Mouse (Mus musculus): ENCODE data around the gene Ddx54. TPM values are rescaled to one million over a fixed set of nuclear protein-coding genes. Genes with fewer than 3 reads are reported as not detected.

Ddx54 gene
- polyA plus RNA-seq, 1 experiment from 2014 or later, result 46.5 TPM

DNA sequence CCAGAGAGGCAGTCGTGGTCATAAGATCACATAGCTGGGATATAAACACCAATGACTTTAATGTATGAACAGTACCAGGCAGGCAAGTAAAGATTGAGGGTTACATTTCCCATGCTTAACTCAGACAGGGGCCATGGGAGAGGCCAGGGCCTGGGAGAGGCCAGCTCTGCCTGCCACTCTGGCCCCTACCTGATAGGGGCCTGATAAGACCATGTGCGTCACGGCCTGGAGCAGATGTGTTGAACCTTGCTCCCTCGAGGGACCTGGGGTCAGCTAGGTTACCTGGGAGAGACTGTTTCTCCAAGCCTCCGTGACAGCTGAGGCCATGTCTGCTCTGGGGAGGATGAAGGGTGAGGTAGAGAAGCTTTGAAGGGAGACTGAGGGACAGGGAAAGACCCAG lies 38.7 kb downstream of the Ddx54 start:
- no peak overlapping the region for H3K4me3 ChIP-seq
- no peak overlapping the region for H3K9ac ChIP-seq
- no peak for ATAC-seq (ENCODE audit: low FRiP score, low read depth)
- peaks cover 86% of the 10 kb centered on the region for H3K27me3 ChIP-seq
- no peak overlapping the region for H3K27ac ChIP-seq
- H3K36me3 ChIP-seq, result no peaks in the 10 kb centered on the region
- no peak overlapping the region for H3K4me2 ChIP-seq (replicated peaks)
- no peaks in the 10 kb centered on the region for H3K9me3 ChIP-seq
- peaks cover 12% of the 10 kb centered on the region for H3K4me1 ChIP-seq
- WGBS, result 68% methylated on average over 5 of the region's 5 CpGs

DNA sequence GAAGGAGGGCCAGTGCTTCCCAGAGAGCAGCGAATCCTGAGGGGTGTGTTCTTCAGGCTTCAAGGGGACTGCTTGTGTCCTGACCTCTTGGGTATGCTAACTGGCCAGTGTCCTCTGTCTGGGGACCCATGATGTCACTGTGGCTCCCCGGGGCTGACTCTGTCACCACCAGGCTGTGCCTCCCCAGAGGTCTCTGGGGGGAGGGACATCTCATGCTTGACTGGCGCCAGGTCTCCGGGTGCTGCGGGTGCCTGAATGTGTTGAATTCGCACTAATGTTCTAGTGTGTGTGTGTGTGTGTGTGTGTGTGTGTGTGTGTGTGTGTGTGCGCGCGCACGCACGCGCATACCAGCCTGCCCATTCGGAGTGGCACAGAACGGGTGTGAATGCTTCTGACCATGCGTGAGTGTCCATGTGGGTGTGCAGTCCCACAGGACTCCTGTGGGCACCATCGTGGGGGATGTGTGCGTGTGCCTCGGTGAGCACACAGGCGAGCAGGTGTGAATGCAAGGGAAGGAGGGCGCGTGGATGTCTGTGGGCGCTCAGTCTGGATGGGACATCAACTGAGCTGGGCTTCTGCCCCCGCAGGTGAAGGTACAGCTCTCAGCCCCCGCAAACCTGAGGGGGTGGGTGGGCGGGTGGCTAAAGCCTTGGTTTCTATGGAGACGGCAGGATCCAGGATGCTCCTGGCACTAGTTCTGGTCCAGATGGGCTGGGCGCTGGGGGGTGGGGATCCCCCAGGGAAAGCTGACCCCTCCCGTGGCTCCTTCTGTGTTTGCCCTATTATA lies 40.6 kb downstream of the Ddx54 start:
- no peaks in the 10 kb centered on the region for H3K9me3 ChIP-seq
- no peak overlapping the region for H3K4me3 ChIP-seq
- WGBS, result 83% methylated on average over 28 of the region's 28 CpGs
- peaks cover 72% of the 10 kb centered on the region for H3K27me3 ChIP-seq
- no peaks in the 10 kb centered on the region for H3K36me3 ChIP-seq
- no peak overlapping the region for H3K27ac ChIP-seq
- H3K4me2 ChIP-seq (replicated peaks), result no peak overlapping the region
- H3K4me1 ChIP-seq, result peaks cover 12% of the 10 kb centered on the region
- ATAC-seq (ENCODE audit: low FRiP score, low read depth), result no peak
- H3K9ac ChIP-seq, result no peak overlapping the region

DNA sequence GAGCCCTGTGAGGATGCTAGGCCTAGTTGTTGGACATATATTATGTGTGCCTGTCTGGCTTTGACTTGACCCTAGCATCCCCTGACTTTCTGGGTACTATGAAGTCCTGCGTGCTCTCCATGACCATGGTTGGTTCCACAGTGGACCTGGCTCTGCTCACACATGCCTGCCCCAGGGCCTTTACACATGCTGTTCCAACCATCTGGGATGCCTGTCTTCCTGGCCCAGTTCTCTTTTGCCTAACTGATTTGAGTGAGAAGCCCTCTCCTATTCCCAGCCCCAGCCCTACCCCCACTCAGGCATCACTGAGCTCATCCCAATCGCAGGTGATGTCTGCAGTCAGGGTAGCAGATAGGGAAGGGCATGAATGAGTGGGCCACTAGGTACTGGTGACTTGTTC lies 41.3 kb downstream of the Ddx54 start:
- Histone ChIP-seq H3K4me1 (peaks cover 6% of the 10 kb centered on the region), H3K36me3 (no peaks in the 10 kb centered on the region), H3K9me3 (no peaks in the 10 kb centered on the region), H3K9ac (no peak overlapping the region), H3K4me2 (replicated peaks) (no peak overlapping the region), H3K27me3 (peaks cover 65% of the 10 kb centered on the region), H3K4me3 (no peak overlapping the region), H3K27ac (no peak overlapping the region)
- ATAC-seq (ENCODE audit: low FRiP score, low read depth), result no peak
- WGBS, result 94% methylated on average over 2 of the region's 2 CpGs

DNA sequence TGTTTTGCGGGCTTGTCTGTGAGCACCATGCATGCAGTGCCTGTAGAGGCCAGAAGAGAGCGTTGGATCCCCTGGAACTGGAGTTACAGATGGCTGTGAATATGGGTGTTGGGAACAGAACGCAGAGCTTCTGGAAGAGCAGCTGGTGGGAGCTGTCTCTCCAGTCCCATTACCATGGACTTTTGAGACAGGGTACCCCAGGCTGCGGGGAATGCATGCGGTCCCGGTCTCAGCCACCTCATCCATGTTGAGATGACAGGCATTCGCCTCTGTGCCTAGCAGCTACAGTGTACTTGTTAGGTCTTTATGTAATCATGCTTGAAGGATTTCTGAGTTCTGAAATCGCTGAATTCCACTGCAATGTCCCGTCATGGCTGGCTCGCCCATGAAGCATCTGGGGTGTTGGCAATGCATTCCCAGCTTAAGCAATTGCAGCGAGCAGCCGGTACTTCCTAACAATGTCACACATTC lies 43.8 kb downstream of the Ddx54 start:
- H3K4me3 ChIP-seq, result no peak overlapping the region
- 84% methylated on average over 12 of the region's 12 CpGs for WGBS
- H3K27me3 ChIP-seq, result peaks cover 40% of the 10 kb centered on the region
- no peak overlapping the region for H3K9ac ChIP-seq
- H3K4me2 ChIP-seq (replicated peaks), result no peak overlapping the region
- no peak overlapping the region for H3K27ac ChIP-seq
- ATAC-seq (ENCODE audit: low FRiP score, low read depth), result no peak
- H3K4me1 ChIP-seq, result no peaks in the 10 kb centered on the region
- no peaks in the 10 kb centered on the region for H3K36me3 ChIP-seq
- no peaks in the 10 kb centered on the region for H3K9me3 ChIP-seq

DNA sequence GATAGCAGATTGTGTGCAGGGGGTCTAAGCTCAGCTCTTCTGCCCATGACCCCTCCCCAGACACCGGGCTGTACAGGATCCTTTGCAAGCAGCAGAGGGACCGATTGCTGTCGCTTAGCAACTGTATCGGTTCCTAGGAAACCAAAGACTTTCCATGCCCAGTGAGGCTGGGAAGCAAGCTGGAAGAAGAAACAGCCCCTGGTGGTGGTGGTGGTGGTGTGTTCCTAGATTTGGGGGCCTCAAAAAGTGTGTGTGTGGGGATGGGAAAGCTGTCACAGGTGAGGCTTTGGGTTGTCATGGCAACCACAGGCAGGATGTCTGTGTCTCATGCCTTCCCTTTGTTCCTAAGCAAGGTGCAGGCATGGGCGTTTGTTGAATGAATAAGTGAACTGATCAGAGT lies 48.3 kb downstream of the Ddx54 start:
- WGBS, result 65% methylated on average over 5 of the region's 5 CpGs
- ATAC-seq (ENCODE audit: low FRiP score, low read depth), result no peak
- no peaks in the 10 kb centered on the region for H3K9me3 ChIP-seq
- peaks cover 18% of the 10 kb centered on the region; the same call in 1 of the 2 replicates for H3K27me3 ChIP-seq
- H3K36me3 ChIP-seq, result no peaks in the 10 kb centered on the region
- H3K27ac ChIP-seq, result no peak overlapping the region
- H3K4me1 ChIP-seq, result no peaks in the 10 kb centered on the region
- H3K4me2 ChIP-seq (replicated peaks), result no peak overlapping the region
- H3K9ac ChIP-seq, result no peak overlapping the region
- no peak overlapping the region for H3K4me3 ChIP-seq

GRCm38 (mm10) chr5:120664888-120665287 lies 52.3 kb downstream of the Ddx54 start:
- Histone ChIP-seq H3K9ac (no peak overlapping the region), H3K4me1 (no peaks in the 10 kb centered on the region), H3K36me3 (no peaks in the 10 kb centered on the region), H3K27ac (no peak overlapping the region), H3K4me2 (replicated peaks) (no peak overlapping the region), H3K9me3 (no peaks in the 10 kb centered on the region), H3K27me3 (peaks cover 29% of the 10 kb centered on the region), H3K4me3 (no peak overlapping the region)
- WGBS, result 58% methylated on average over 2 of the region's 2 CpGs
- ATAC-seq (ENCODE audit: low FRiP score, low read depth), result no peak

DNA sequence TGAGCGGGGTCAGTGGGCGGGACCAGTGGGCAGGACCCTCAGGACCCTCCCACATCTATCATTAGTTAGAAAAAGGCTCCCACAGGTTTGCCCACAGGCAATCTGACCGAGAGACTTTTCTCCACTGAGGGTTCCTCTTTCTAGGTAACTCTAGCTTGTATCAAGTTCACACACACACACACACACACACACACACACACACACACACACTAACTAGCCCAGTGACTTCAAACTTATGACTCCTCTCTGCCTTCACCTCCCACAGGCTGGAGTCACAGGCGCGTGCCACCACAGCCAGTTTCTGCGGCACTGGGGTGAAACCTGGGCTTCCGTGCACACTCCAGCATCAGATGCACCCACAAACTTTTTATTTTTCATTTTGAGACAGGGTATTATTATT lies 56.2 kb downstream of the Ddx54 start:
- no peaks in the 10 kb centered on the region for H3K36me3 ChIP-seq
- H3K4me1 ChIP-seq, result no peaks in the 10 kb centered on the region
- no peak overlapping the region for H3K4me2 ChIP-seq (replicated peaks)
- H3K27ac ChIP-seq, result no peak overlapping the region
- no peak overlapping the region for H3K4me3 ChIP-seq
- 75% methylated on average over 7 of the region's 7 CpGs for WGBS
- H3K9me3 ChIP-seq, result no peaks in the 10 kb centered on the region
- H3K27me3 ChIP-seq, result peaks cover 22% of the 10 kb centered on the region
- no peak for ATAC-seq (ENCODE audit: low FRiP score, low read depth)
- no peak overlapping the region for H3K9ac ChIP-seq

DNA sequence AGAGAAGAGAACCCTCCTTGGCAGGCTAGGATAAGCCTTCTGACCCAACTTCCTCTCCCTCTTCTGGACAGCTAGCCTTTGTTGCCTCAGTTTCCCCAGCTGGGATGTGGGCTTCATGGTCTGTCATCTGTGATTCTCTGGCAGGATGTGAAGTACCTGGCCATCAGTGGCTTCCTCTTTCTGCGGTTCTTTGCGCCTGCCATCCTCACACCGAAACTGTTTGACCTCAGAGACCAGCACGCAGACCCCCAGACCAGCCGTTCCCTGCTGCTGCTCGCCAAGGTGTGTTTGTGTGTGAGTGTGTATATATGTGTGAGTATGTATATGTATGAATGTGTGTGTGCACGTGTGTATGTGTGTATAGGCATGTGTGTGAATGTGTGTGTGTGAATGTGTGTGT lies 57.6 kb downstream of the Ddx54 start:
- Histone ChIP-seq H3K9me3 (no peaks in the 10 kb centered on the region), H3K27ac (no peak overlapping the region), H3K27me3 (peaks cover 22% of the 10 kb centered on the region), H3K4me3 (no peak overlapping the region), H3K4me2 (replicated peaks) (no peak overlapping the region), H3K9ac (no peak overlapping the region), H3K4me1 (peaks cover 4% of the 10 kb centered on the region; the same call in 1 of the 2 replicates), H3K36me3 (no peaks in the 10 kb centered on the region)
- ATAC-seq (ENCODE audit: low FRiP score, low read depth), result no peak
- 83% methylated on average over 7 of the region's 7 CpGs for WGBS

DNA sequence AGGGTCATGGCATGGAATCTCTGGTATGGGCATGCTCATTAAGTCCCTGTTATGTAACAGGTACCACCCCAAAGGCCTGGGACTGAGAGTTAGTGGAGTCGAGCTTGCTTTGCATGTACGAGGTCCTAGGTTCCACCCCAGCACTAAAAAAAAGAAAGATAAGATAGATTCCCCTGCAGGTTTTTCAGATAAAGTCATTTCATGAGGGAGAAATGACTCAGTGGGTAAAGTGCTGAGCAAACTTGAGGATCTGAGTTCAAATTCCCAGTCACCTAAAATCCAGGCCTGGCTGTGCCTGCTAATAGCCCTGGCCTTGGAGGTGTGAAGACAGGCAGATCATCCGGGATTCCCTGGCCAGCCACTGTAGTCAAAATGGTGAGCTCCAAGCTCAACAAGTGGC lies 59.3 kb downstream of the Ddx54 start:
- Histone ChIP-seq H3K36me3 (no peaks in the 10 kb centered on the region), H3K4me2 (replicated peaks) (no peak overlapping the region), H3K9me3 (no peaks in the 10 kb centered on the region; the same call in 1 of the 2 replicates), H3K27ac (no peak overlapping the region), H3K27me3 (peaks cover 11% of the 10 kb centered on the region), H3K4me1 (peaks cover 4% of the 10 kb centered on the region; the same call in 1 of the 2 replicates), H3K4me3 (no peak overlapping the region), H3K9ac (no peak overlapping the region)
- WGBS, result 76% methylated on average over 3 of the region's 3 CpGs
- no peak for ATAC-seq (ENCODE audit: low FRiP score, low read depth)

DNA sequence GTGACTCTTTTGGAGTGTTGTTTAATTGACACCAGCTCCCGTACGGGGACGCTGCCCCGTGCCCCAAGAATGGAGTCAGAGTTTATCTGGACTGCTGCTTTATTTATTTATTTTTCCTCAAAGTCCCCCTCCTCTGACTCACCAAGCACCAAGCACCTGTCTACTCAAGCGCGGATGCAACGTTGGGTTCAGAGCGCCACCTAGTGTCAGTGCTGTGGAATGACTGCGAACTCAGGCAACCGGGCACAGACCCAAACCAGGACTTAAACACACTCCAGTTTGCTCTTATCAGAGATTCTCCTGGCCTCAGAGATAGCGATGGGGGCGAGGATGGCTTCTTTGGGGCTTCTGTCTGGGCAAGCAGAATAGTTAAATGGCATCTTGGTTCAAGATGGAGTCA lies 61.1 kb downstream of the Ddx54 start:
- Histone ChIP-seq H3K4me1 (peaks cover 4% of the 10 kb centered on the region; the same call in 1 of the 2 replicates), H3K27ac (no peak overlapping the region), H3K9me3 (no peaks in the 10 kb centered on the region; the same call in 1 of the 2 replicates), H3K36me3 (no peaks in the 10 kb centered on the region), H3K4me2 (replicated peaks) (no peak overlapping the region), H3K27me3 (no peaks in the 10 kb centered on the region), H3K9ac (no peak overlapping the region), H3K4me3 (no peak overlapping the region)
- ATAC-seq (ENCODE audit: low FRiP score, low read depth), result no peak
- 8% methylated on average over 12 of the region's 12 CpGs for WGBS

GRCm38 (mm10) chr5:120674229-120675145 lies 61.9 kb downstream of the Ddx54 start:
- ATAC-seq (ENCODE audit: low FRiP score, low read depth), result peak; percentile 76
- 0 out of 2 replicates have a peak, but pooled peaks cover 2% of the 10 kb centered on the region for H3K27me3 ChIP-seq
- H3K27ac ChIP-seq, result no peak overlapping the region
- no peaks in the 10 kb centered on the region; the same call in 1 of the 2 replicates for H3K9me3 ChIP-seq
- peak overlapping the region; percentile 14; the same call in 1 of the 2 replicates for H3K4me2 ChIP-seq (replicated peaks)
- H3K4me1 ChIP-seq, result peaks cover 7% of the 10 kb centered on the region; the same call in 1 of the 2 replicates
- H3K36me3 ChIP-seq, result no peaks in the 10 kb centered on the region
- H3K4me3 ChIP-seq, result no peak overlapping the region
- 32% methylated on average over 21 of the region's 21 CpGs for WGBS
- no peak overlapping the region for H3K9ac ChIP-seq

- ATAC-seq (ENCODE audit: low FRiP score, low read depth), result no peak
- Histone ChIP-seq H3K4me2 (replicated peaks) (no peak overlapping the region), H3K4me3 (no peak overlapping the region), H3K27me3 (peaks cover 20% of the 10 kb centered on the region), H3K27ac (no peak overlapping the region), H3K9me3 (no peaks in the 10 kb centered on the region; the same call in 1 of the 2 replicates), H3K4me1 (peaks cover 24% of the 10 kb centered on the region), H3K9ac (no peak overlapping the region), H3K36me3 (no peaks in the 10 kb centered on the region; the same call in 1 of the 2 replicates)
- WGBS, result 28% methylated on average over 2 of the region's 2 CpGs
Observed at GRCm38 (mm10) chr5:120677516-120677915, 65.0 kb downstream of the Ddx54 start.
